Mouse (Mus musculus): Measurements from ENCODE around the gene Dennd2d. TPM values are rescaled to one million over a fixed set of nuclear protein-coding genes. Genes with fewer than 3 reads are reported as not detected.

Gene Dennd2d
- under 1 TPM; 0.17 to 0.20 TPM for total RNA-seq (2021)
- long read RNA-seq, experiment 1, result 0 reads
- long read RNA-seq, experiment 2, result 0 reads

DNA sequence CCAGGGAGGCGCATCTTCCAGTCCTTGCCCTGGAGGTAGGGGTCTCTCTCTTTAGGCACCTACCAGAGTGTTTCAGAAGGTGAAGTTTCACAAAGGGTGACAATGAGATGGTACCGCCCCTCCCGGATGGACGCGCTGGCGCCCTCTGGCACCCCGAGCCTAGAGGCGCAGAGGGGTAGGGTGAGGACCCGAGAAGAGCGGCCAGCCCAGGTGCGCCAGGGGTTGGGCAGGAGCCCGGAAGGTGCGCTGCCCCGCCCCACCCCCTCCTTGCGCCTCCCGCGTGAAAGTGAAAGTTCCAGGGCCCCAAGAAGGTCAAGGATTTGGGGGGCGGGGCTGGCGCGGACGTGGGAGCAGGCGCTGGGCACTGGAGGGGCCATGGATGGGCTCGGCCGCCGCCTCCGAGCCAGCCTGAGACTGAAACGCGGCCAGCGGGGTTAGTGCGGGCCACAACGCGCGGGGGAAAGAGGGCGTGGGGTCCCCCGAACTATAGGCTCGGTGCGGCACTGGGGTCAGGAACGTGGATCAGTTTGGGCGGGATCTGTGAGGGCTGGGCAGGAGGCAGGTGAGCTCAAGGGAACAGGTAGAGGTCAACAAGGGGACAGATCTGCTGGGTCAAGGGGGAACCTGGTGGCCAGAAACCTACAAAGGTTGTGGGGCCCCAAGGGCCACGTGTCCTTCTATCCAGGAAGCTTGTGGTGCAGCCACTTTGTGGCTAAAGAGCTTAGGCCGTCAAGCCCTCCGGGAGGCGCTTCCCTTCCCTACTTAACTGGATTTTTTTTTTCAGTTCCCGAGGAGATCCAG lies at the start of gene Dennd2d:
TSS of gene Dennd2d (plus strand) at position 125 of the 801 bp plus-strand sequence.
- no peak for DNase-seq
- intact Hi-C loops (cut with DNase I), result no loop called here

DNA sequence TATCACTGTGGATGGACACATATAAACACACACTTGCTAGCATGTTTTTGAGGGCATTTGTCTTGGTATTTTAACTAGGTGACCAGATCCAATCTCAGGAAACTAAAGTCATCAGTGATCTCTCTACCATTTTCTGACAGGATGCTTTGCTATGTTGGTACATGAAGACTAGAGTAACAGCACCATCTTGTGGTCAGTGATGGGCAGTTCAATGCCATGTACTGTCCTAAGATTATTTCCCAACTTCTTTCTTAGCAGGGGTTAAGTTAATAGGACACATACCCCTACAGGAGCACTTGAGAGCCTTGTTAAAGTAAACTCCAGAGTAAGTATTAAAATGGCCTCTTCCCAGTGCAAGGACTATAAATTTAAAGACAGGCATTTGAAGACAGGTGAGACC lies 33.6 kb upstream of the Dennd2d start:
- DNase-seq, result no peak
- intact Hi-C loops (cut with DNase I), result loop anchor here (5.0 kb wide), 1 partner anchor 456 kb away; no protein-coding TSS in a partner anchor

DNA sequence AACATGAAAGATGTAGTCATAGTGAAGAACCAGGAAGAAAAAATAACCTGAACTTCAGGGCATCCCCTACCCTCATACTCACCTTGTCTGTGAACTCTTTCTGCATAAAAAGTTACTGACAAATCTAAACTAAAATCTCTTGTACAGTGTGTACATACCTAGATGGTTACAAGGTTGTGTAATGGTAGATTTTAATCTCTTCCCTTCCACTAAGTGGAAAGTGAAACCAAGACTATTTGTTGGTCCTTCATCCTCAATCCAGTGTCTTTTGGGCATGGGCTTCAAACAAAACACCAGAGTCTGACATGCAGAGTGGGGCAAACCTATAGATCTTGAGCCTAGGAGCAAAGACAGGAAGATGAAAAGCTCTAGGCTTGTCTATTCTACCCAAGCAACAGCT lies 33.2 kb upstream of the Dennd2d start:
- intact Hi-C loops (cut with DNase I), result loop anchor here (5.0 kb wide), 1 partner anchor 457 kb away; no protein-coding TSS in a partner anchor
- DNase-seq, result no peak

- DNase-seq, result no peak
- intact Hi-C loops (cut with DNase I), result loop anchor here (5.0 kb wide), 1 partner anchor 457 kb away; no protein-coding TSS in a partner anchor
Measured at GRCm38 (mm10) chr3:106449567-106449966, 32.6 kb upstream of the Dennd2d start.

- intact Hi-C loops (cut with DNase I), result no loop called here
- no peak for DNase-seq
Measured at GRCm38 (mm10) chr3:106452616-106453015, 29.6 kb upstream of the Dennd2d start.

DNA sequence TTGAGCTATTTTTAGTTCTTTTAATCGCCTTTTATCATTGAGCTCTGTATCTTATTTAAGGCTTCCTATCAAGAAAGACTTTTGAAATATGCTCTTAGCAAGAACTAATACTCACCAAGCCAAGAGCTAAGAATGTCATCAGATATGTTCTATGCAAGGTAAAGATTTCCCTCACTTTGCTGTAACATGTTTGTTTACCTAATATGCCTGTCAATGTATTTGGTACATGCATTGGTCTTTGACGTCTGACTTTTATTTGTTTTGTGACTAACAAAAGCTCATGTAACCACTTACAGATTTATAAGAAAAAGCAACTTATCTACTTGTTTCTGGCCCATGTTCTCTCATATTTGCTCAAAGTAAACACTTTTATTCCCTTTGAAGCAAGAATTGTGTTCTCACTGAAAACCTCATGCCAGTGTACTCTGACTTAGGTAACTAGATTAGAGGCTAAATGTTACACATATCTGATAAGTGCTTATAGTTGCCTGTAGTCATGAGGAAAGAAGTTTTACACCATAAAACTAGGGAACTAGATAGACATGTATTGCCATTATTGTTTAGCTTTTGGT lies 24.8 kb upstream of the Dennd2d start:
- intact Hi-C loops (cut with DNase I), result no loop called here
- no peak for DNase-seq

GRCm38 (mm10) chr3:106462059-106462470 lies 20.1 kb upstream of the Dennd2d start:
- DNase-seq, result no peak

GRCm38 (mm10) chr3:106462493-106462892 lies 19.7 kb upstream of the Dennd2d start:
- DNase-seq, result no peak
- intact Hi-C loops (cut with DNase I), result no loop called here

More at GRCm38 (mm10) chr3:106462059-106462470, 20.1 kb upstream of the Dennd2d start:
- intact Hi-C loops (cut with DNase I), result no loop called here

DNA sequence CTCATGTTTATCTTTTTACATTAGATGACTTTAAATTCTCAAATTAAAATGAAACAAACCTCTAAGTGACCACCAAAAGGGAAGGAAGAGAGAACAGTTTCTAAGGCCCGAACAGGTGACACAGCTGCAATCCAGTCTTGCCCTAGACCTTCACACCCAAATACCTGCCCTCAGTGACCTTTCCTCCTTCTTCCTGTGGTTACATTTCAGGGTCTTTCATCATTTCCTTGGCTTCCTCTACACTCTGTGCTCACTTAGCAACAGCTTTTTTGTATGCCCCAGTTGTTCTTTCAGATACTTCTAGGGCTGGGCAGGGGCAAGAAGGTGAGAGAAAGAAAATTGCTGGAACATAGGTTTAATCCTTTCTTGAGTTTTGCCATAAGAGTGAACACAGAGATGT lies 17.5 kb upstream of the Dennd2d start:
- intact Hi-C loops (cut with DNase I), result no loop called here
- DNase-seq, result no peak

GRCm38 (mm10) chr3:106474210-106474609 lies 8.0 kb upstream of the Dennd2d start:
- intact Hi-C loops (cut with DNase I), result no loop called here
- DNase-seq, result no peak

DNA sequence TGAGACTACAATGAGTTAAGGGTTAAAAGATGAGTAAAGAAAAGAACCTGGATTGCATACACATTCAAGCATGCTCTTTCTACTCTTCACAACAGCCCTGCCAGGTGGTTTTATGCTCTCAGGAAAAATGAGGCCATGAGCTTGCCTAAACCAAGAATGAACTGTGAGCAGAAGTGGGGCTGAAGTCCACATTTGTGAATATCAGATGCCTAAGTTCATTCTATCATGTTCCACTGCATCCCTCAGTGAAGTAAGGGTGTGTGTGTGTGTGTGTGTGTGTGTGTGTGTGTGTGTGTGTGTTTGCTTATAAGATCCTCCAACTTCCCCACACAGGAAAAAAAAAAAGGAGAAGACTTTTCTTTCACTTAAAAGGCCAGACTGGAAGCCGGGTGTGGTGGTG lies 5.3 kb upstream of the Dennd2d start:
- no peak for DNase-seq
- intact Hi-C loops (cut with DNase I), result no loop called here

GRCm38 (mm10) chr3:106483297-106483696 lies 1.1 kb downstream of the Dennd2d start:
- intact Hi-C loops (cut with DNase I), result no loop called here
- DNase-seq, result no peak

- DNase-seq, result no peak
- intact Hi-C loops (cut with DNase I), result no loop called here
Measured at GRCm38 (mm10) chr3:106483796-106484405, 1.7 kb downstream of the Dennd2d start.

GRCm38 (mm10) chr3:106484861-106485260 lies 2.7 kb downstream of the Dennd2d start:
- no peak for DNase-seq
- intact Hi-C loops (cut with DNase I), result no loop called here

DNA sequence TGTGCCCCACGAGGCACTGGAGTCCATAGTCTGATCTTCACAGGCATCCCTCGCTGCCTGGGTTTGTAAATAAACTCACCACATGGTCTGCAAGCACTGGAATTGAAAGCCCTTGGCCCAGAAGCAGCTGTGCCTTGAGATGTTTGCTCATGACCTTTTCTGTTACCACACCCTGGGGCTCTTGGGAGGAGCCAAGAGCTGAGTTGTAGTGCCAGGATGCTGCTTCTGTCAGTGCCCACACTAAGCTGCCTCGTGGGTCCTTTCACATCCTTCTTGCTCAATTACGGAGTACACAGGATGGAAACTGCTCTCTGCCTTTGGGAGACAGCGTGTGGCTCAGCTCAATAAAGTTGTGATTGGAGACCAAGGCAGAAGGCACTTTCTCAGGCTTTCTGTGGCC lies 3.6 kb downstream of the Dennd2d start:
- intact Hi-C loops (cut with DNase I), result no loop called here
- DNase-seq, result no peak

GRCm38 (mm10) chr3:106487551-106487950 lies 5.3 kb downstream of the Dennd2d start:
- no peak for DNase-seq
- intact Hi-C loops (cut with DNase I), result no loop called here

DNA sequence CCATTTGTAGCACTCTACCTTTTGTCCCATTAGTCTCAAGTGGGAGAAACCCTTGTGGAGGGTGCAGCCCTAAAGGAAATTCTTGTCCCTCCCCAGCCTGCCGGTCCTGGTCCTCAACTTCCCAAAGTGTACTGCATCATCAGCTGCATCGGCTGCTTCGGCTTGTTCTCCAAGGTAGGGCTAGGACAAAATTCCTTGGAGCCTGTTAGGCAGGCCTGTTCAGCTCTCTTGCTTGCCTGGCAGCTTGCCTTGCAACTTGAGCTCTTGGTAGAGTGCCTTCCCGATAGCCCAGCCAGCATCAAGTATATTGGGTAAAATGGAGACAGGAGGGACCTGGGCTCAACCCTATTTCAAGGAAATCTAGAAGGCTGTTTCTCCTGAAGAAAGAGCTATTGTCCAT lies 8.0 kb downstream of the Dennd2d start:
- no peak for DNase-seq
- intact Hi-C loops (cut with DNase I), result no loop called here

GRCm38 (mm10) chr3:106492723-106493122 lies 10.5 kb downstream of the Dennd2d start:
- intact Hi-C loops (cut with DNase I), result no loop called here
- DNase-seq, result no peak

GRCm38 (mm10) chr3:106493202-106493601 lies 11.0 kb downstream of the Dennd2d start:
- DNase-seq, result no peak
- intact Hi-C loops (cut with DNase I), result no loop called here

DNA sequence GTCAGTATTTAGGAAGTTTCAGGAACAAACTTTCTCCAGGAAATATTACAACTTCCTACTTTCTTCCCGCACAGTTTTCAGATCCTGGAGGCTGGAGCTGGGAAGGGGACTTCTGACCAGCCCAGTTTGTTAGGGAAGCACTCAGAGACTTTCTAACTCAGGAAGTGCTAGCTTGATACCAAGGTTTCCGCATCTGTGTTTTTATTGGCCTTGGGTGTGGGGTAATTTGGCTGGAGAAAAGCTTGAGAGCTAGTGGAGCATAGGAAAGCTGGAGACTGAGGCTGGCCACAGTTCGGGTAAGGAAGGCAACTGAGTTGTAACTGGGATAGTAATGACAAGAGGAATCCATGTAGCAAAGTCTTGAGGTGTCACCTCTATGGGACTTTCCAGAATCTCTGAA lies 11.7 kb downstream of the Dennd2d start:
- no peak for DNase-seq
- intact Hi-C loops (cut with DNase I), result no loop called here

DNA sequence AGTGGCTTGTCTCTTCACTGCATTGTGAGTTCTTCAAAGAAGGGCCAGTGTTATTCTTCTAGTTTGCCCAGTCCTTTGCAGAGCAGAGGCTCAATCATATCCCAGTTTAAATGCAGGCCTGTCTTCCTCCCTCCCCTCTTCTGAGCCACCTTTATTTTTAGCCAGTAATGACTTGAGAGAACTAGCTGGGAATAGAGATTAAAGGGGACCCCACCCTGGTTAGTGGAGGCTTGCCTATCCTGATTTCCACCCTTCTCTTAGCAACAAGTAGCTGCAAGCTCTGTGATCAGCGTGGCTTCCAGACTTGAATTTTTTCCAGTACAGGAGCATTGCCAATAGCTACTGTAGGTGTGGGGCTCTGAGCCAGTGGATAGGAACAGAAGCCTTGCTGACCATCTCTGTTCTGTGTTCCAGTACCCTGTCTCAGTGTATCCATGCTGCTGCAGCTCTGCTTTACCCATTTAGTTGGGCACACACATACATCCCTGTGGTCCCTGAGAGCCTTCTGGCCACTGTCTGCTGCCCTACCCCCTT lies 12.3 kb downstream of the Dennd2d start:
- no peak for DNase-seq
- intact Hi-C loops (cut with DNase I), result no loop called here

Measured in gastrocnemius, postnatal 36 days (tissue).